In genomic region chr9:42270617-42271016, GRCm38 (mm10) we compare ENCODE assay signal across 29 mouse cellular contexts.
"Had no signal": no experiment of that assay in that cellular context is flagged by ENCODE, and none has a peak within 500 bp of the region (broad histone marks: within the 10 kb centered on the region; RNA-seq: fewer than 3 reads in every experiment).

No protein-coding gene starts in this region.

- H3K27ac ChIP-seq: left cerebral cortex, adult 2 months; limb, embryonic 10.5 days; limb, embryonic 12.5 days; limb, embryonic 13.5 days; limb, embryonic 15.5 days; liver, embryonic 13.5 days; liver, embryonic 14.5 days; liver, embryonic 15.5 days; lung, embryonic 15.5 days; macrophage; midbrain, embryonic 10.5 days; midbrain, embryonic 12.5 days; midbrain, embryonic 13.5 days; midbrain, embryonic 15.5 days; neural tube, embryonic 12.5 days had no signal

- DNase-seq: left cerebral cortex, postnatal 4 days; liver, embryonic 13.5 days; lung, adult 18-20 months; lung, adult 2 months; lung, embryonic 14.5 days; lung, postnatal 10 days; lung, postnatal 14 days; lung, postnatal 36 days; lung, postnatal 4 days; midbrain, embryonic 14.5 days had no signal

- H3K27me3 ChIP-seq: limb, embryonic 12.5 days; limb, embryonic 13.5 days; limb, embryonic 15.5 days; liver, embryonic 13.5 days; liver, embryonic 15.5 days; lung, embryonic 15.5 days; midbrain, embryonic 12.5 days; midbrain, embryonic 13.5 days; midbrain, embryonic 15.5 days; neural tube, embryonic 12.5 days had no signal

- ATAC-seq: midbrain, embryonic 13.5 days; midbrain, embryonic 15.5 days; midbrain, embryonic 16.5 days had no signal

- H3K4me3 ChIP-seq: left cerebral cortex, adult 2 months; limb, embryonic 10.5 days; limb, embryonic 12.5 days; limb, embryonic 13.5 days; limb, embryonic 15.5 days; liver, embryonic 13.5 days; liver, embryonic 15.5 days; lung, embryonic 15.5 days; megakaryocyte, embryonic 14.5 days; midbrain, embryonic 10.5 days; midbrain, embryonic 12.5 days; midbrain, embryonic 13.5 days; midbrain, embryonic 15.5 days; myocyte; neural tube, embryonic 12.5 days had no signal

- H3K4me2 ChIP-seq: limb, embryonic 12.5 days; limb, embryonic 13.5 days; limb, embryonic 15.5 days; liver, embryonic 11.5 days; liver, embryonic 13.5 days; liver, embryonic 15.5 days; lung, embryonic 14.5 days; lung, embryonic 15.5 days; midbrain, embryonic 11.5 days; midbrain, embryonic 12.5 days; midbrain, embryonic 13.5 days; midbrain, embryonic 15.5 days; neural tube, embryonic 12.5 days had no signal

- H3K9me3 ChIP-seq: limb, embryonic 10.5 days; limb, embryonic 12.5 days; limb, embryonic 13.5 days; limb, embryonic 15.5 days; liver, embryonic 13.5 days; liver, embryonic 15.5 days; lung, embryonic 15.5 days; megakaryocyte, embryonic 14.5 days; midbrain, embryonic 10.5 days; midbrain, embryonic 12.5 days; midbrain, embryonic 13.5 days; midbrain, embryonic 15.5 days; neural tube, embryonic 12.5 days had no signal

- H3K9ac ChIP-seq: limb, embryonic 12.5 days; limb, embryonic 13.5 days; limb, embryonic 15.5 days; liver, embryonic 13.5 days; liver, embryonic 14.5 days; liver, embryonic 15.5 days; lung, embryonic 14.5 days; lung, embryonic 15.5 days; midbrain, embryonic 12.5 days; midbrain, embryonic 13.5 days; midbrain, embryonic 15.5 days; neural tube, embryonic 12.5 days had no signal

- H3K36me3 ChIP-seq: limb, embryonic 10.5 days; limb, embryonic 12.5 days; limb, embryonic 13.5 days; limb, embryonic 15.5 days; liver, embryonic 13.5 days; liver, embryonic 15.5 days; lung, embryonic 15.5 days; midbrain, embryonic 10.5 days; midbrain, embryonic 12.5 days; midbrain, embryonic 13.5 days; midbrain, embryonic 15.5 days; neural tube, embryonic 12.5 days had no signal

- H3K4me1 ChIP-seq: limb, embryonic 10.5 days; limb, embryonic 12.5 days; limb, embryonic 13.5 days; limb, embryonic 15.5 days; lung, embryonic 15.5 days; megakaryocyte, embryonic 14.5 days; midbrain, embryonic 10.5 days; midbrain, embryonic 12.5 days; midbrain, embryonic 13.5 days; neural tube, embryonic 12.5 days had no signal
